Mouse (Mus musculus) lung, postnatal 0 days (tissue): ENCODE data around the gene Ddost.

Experiments
- CTCF ChIP-seq: IDR thresholded peaks from 2 replicates; pipeline ENCODE4 v1.5.1; 2016; ENCODE audit warnings: antibody characterized with exemption, mild to moderate bottlenecking
- EP300 ChIP-seq: IDR thresholded peaks from 2 replicates; pipeline ENCODE4 v1.6.1; 2016; ENCODE audit warnings: antibody characterized with exemption, mild to moderate bottlenecking, control low read depth

DNA sequence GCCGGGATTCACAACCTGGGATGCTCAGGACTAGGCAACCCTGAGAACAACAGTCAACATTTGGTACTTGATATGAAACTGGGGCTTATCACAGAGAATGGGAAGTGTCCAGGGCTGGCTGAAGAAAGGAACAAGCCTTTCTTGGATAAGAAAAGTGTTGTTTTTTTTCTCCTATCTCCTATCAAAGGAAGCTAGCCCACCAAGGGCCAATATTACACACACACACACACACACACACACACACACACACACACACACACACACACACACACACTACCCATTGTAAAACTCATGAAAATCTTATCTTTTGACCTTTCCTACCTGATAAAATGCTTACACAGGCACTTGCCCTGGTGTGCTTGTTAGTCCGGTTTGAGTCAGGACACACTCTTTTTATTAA, 51.0 kb downstream of the Ddost start:
- TF ChIP-seq CTCF (no peak), EP300 (no peak)
